Mouse (Mus musculus): Measurements from ENCODE around the gene Milr1. TPM values are rescaled to one million over a fixed set of nuclear protein-coding genes. Genes with fewer than 3 reads are reported as not detected.
A peak's percentile ranks its signal among the peaks of the same experiment; 100 is the strongest.
"Not testable (repeated sequence)": the region's sequence is repeated elsewhere in the genome, so short reads cannot be mapped to it uniquely, and the experiment has no call there.

The Milr1 gene
- polyA plus RNA-seq, 1 experiment from 2014 or later, result 0.51 TPM

DNA sequence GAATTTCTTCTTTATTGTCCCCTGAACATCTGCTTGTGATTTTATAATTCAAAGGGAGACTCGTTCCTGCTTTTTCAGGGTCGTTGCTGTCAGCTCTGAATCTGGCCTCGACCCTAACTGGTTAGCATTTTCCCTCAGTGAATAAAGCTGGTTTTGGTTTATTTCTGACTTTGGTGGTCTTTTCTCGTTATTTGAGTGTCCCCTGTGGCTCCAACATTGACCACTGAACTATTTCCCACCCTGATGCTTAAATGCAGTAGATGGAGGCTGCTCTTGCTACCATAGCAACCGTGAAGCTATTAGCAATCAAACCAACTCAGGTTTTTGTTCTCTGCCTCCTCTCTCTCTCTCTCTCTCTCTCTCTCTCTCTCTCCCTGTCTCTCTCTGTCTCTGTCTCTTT, 23.1 kb upstream of the Milr1 start:
- WGBS, result 22% methylated on average over 5 of the region's 5 CpGs
- H3K36me3 ChIP-seq (ENCODE audit: control insufficient read depth, insufficient read depth, low read length), result no peaks in the 10 kb centered on the region

DNA sequence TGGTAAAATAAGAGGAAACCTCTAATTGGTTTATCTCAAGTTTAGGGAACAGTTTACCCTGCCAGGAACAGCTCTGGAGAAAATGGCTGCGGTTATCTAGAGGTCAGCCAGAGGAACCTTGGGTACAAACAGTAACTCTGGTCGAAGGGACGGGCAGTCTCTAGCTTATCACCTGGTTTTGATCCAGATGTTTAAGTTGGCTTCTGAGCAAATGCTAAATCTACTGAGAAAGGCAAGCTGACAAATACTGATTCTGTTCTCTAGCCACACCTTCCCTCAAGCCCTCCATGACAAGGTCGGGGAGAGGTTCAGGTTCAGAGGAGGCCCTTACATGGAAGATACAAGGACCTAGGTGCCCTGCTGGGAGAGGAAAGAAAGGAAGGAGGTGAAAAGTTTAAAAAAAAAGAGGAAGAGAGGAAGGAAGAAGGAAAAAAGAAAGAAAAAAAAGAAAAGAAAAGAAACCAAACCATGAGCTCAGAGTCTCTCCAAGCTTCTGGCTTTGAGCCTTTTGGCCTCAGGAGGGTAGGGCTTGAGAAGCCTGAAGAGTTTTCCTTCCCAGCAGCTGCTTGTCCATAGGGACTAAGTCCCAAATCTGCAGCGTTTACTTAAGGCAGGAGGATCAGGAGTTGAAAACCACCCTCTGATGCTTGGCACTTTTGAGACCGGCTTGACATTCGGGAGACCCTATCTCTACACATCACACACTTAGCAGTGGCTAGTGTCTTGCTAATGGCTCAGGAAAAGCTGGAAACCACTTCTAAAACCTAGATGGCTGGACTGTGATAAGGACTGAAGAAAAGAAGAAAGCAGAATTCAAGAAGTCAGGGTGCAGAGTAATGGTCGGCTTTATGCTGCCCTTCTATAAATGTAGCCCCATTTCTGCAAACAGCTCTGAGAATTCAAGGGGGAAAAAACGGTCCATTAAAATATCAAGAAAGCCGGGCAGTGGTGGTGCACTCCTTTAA, 22.3 kb upstream of the Milr1 start:
- ATAC-seq (ENCODE audit: low read depth), result no peak
- no peak overlapping the region for H3K9ac ChIP-seq (replicated peaks; ENCODE audit: low read depth, low read length)
- no peaks in the 10 kb centered on the region for H3K4me1 ChIP-seq (ENCODE audit: control insufficient read depth, insufficient read depth, low read length)
- no peaks in the 10 kb centered on the region for H3K36me3 ChIP-seq (ENCODE audit: control insufficient read depth, insufficient read depth, low read length)
- no peaks in the 10 kb centered on the region for H3K9me3 ChIP-seq (ENCODE audit: control insufficient read depth, low read length)
- no peak overlapping the region for H3K4me3 ChIP-seq (ENCODE audit: low read depth, low read length)
- no peak overlapping the region for H3K27ac ChIP-seq (ENCODE audit: low read depth, low read length)
- H3K27me3 ChIP-seq (ENCODE audit: control insufficient read depth, insufficient read depth, low read length), result no peaks in the 10 kb centered on the region
- 81% methylated on average over 10 of the region's 10 CpGs for WGBS
- H3K4me2 ChIP-seq (ENCODE audit: low read depth, low read length), result no peak overlapping the region

More for the DNA sequence above, 23.1 kb upstream of the Milr1 start:
- H3K27me3 ChIP-seq (ENCODE audit: control insufficient read depth, insufficient read depth, low read length), result no peaks in the 10 kb centered on the region
- no peaks in the 10 kb centered on the region for H3K9me3 ChIP-seq (ENCODE audit: control insufficient read depth, low read length)
- no peak for ATAC-seq (ENCODE audit: low read depth)
- no peak overlapping the region for H3K27ac ChIP-seq (ENCODE audit: low read depth, low read length)
- no peak overlapping the region for H3K4me3 ChIP-seq (ENCODE audit: low read depth, low read length)
- no peak overlapping the region for H3K9ac ChIP-seq (replicated peaks; ENCODE audit: low read depth, low read length)
- no peaks in the 10 kb centered on the region for H3K4me1 ChIP-seq (ENCODE audit: control insufficient read depth, insufficient read depth, low read length)
- no peak overlapping the region for H3K4me2 ChIP-seq (ENCODE audit: low read depth, low read length)

DNA sequence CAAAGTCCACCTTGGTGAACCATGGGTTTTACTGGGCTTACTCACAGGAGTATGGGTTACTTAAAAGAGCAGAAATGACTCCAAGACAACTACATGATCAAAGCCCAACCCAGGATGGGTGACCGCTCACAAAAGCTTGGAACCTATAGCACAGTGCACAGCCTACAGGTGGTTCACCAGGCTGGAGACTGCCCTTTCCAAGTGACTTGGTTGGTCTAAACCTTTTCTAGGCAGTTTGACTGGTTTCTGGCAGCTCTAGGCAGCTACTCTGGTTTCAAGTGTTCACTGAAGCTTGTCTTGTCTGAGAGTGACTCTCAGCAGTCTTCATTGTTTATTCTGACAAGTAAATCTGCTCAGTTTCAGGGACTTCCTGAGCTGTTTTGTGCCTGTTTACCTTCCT, 21.4 kb upstream of the Milr1 start:
- no peak overlapping the region for H3K4me2 ChIP-seq (ENCODE audit: low read depth, low read length)
- H3K4me3 ChIP-seq (ENCODE audit: low read depth, low read length), result no peak overlapping the region
- no peaks in the 10 kb centered on the region for H3K4me1 ChIP-seq (ENCODE audit: control insufficient read depth, insufficient read depth, low read length)
- no peaks in the 10 kb centered on the region for H3K27me3 ChIP-seq (ENCODE audit: control insufficient read depth, insufficient read depth, low read length)
- no peaks in the 10 kb centered on the region for H3K9me3 ChIP-seq (ENCODE audit: control insufficient read depth, low read length)
- H3K27ac ChIP-seq (ENCODE audit: low read depth, low read length), result no peak overlapping the region
- no peaks in the 10 kb centered on the region for H3K36me3 ChIP-seq (ENCODE audit: control insufficient read depth, insufficient read depth, low read length)
- no peak overlapping the region for H3K9ac ChIP-seq (replicated peaks; ENCODE audit: low read depth, low read length)
- WGBS, result 100% methylated on average over 1 of the region's 1 CpGs
- no peak for ATAC-seq (ENCODE audit: low read depth)

DNA sequence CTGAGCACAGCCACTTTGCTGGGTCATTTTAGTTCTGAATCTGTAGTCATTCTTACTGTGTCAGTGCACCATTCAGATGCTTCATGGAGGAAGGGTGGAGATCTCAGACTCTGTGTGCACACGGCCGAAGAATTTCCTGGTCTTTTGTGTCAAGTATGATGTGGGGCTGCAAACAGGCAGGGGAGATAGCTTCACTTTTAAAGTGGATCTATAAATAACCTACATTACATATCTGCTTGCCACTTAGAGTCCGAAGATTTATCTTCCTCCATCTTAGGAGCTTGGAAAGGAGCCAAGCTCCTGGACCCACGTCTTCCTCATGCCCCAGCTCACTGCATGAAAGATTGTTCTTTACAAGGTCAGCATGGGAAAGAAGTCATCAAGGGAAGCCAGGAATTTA, 20.3 kb upstream of the Milr1 start:
- no peak overlapping the region for H3K9ac ChIP-seq (replicated peaks; ENCODE audit: low read depth, low read length)
- H3K4me3 ChIP-seq (ENCODE audit: low read depth, low read length), result no peak overlapping the region
- no peaks in the 10 kb centered on the region for H3K36me3 ChIP-seq (ENCODE audit: control insufficient read depth, insufficient read depth, low read length)
- no peaks in the 10 kb centered on the region for H3K27me3 ChIP-seq (ENCODE audit: control insufficient read depth, insufficient read depth, low read length)
- WGBS, result 69% methylated on average over 4 of the region's 4 CpGs
- no peak for ATAC-seq (ENCODE audit: low read depth)
- H3K9me3 ChIP-seq (ENCODE audit: control insufficient read depth, low read length), result no peaks in the 10 kb centered on the region
- no peak overlapping the region for H3K4me2 ChIP-seq (ENCODE audit: low read depth, low read length)
- H3K4me1 ChIP-seq (ENCODE audit: control insufficient read depth, insufficient read depth, low read length), result no peaks in the 10 kb centered on the region
- no peak overlapping the region for H3K27ac ChIP-seq (ENCODE audit: low read depth, low read length)

DNA sequence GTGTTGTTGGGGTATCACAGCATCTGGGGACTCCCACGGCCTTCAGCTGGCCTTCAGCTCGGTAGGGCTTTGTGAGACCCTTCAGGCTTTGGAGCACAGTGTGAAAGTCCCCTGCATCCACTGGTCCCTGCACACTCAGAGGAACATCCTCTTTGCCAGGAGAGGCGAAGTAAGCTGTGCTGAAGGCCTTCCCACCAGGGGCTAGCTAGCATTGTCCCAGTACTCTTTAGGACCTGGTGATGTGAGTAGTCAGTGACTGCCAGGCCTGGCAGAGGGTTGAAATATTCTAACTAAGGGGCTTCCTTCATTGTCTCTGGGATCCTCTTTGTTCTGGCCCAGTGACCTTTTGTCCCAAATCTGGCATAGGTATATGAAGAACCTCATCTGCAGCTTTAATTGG, 14.4 kb upstream of the Milr1 start:
- no peak for ATAC-seq (ENCODE audit: low read depth)
- no peak overlapping the region for H3K4me2 ChIP-seq (ENCODE audit: low read depth, low read length)
- H3K4me1 ChIP-seq (ENCODE audit: control insufficient read depth, insufficient read depth, low read length), result peaks cover 7% of the 10 kb centered on the region
- H3K4me3 ChIP-seq (ENCODE audit: low read depth, low read length), result no peak overlapping the region
- 65% methylated on average over 3 of the region's 3 CpGs for WGBS
- no peak overlapping the region for H3K9ac ChIP-seq (replicated peaks; ENCODE audit: low read depth, low read length)
- H3K27me3 ChIP-seq (ENCODE audit: control insufficient read depth, insufficient read depth, low read length), result no peaks in the 10 kb centered on the region
- no peaks in the 10 kb centered on the region for H3K36me3 ChIP-seq (ENCODE audit: control insufficient read depth, insufficient read depth, low read length)
- no peaks in the 10 kb centered on the region for H3K9me3 ChIP-seq (ENCODE audit: control insufficient read depth, low read length)
- peak overlapping the region; percentile 22; the same call in 1 of the 2 replicates for H3K27ac ChIP-seq (ENCODE audit: low read depth, low read length)

DNA sequence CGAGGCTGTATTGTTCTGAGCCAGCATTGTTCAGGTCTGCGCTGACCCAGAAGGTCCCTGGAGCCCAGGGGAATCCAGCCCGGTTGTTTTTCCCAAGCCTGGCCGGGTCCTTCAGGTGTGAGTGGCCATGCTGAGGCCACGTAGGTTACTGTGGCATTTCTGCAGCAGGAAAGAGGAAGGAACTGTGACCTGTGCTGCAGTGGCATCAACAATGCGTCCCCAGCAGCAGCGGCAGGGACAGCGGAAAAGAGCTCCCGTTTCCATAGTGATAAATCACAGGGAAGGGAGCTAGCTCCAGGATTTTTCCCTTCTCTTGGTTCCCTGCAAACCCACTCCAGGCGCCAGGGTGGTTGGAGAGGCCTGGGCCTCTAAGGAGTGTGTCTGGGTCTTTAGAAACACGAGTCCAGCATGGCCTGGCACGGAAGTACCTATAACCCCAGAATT, 13.8 kb upstream of the Milr1 start:
- Histone ChIP-seq H3K36me3 (ENCODE audit: control insufficient read depth, insufficient read depth, low read length) (no peaks in the 10 kb centered on the region), H3K27ac (ENCODE audit: low read depth, low read length) (peak overlapping the region; percentile 24; the same call in 1 of the 2 replicates), H3K9me3 (ENCODE audit: control insufficient read depth, low read length) (no peaks in the 10 kb centered on the region), H3K27me3 (ENCODE audit: control insufficient read depth, insufficient read depth, low read length) (no peaks in the 10 kb centered on the region), H3K4me3 (ENCODE audit: low read depth, low read length) (no peak overlapping the region), H3K9ac (replicated peaks; ENCODE audit: low read depth, low read length) (peak overlapping the region; percentile 44; the same call in 1 of the 2 replicates), H3K4me1 (ENCODE audit: control insufficient read depth, insufficient read depth, low read length) (peaks cover 7% of the 10 kb centered on the region), H3K4me2 (ENCODE audit: low read depth, low read length) (no peak overlapping the region)
- ATAC-seq (ENCODE audit: low read depth), result peak; percentile 54; the same call in 1 of the 2 replicates
- 11% methylated on average over 11 of the region's 12 CpGs for WGBS

DNA sequence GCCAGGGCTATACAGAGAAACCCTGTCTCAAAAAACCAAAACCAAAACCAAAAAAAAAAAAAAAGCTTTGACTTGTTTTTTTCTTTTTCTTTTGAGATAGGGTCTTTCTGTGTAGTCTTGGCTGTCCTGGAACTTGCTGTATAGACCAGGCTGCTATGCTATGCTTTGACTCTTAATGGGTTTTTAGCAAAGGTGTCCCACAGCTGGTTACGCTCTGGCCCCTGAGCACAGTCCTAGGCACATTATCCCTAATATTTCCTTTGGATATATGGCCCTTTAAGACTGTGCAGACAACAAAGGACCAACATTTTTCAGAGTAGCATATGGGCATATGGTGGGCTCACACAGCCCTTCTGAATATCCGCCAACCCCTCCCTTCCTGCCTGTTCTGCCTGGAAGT, 11.9 kb upstream of the Milr1 start:
- Histone ChIP-seq H3K36me3 (ENCODE audit: control insufficient read depth, insufficient read depth, low read length) (no peaks in the 10 kb centered on the region), H3K27ac (ENCODE audit: low read depth, low read length) (no peak overlapping the region), H3K4me1 (ENCODE audit: control insufficient read depth, insufficient read depth, low read length) (peaks cover 7% of the 10 kb centered on the region), H3K4me2 (ENCODE audit: low read depth, low read length) (no peak overlapping the region), H3K27me3 (ENCODE audit: control insufficient read depth, insufficient read depth, low read length) (no peaks in the 10 kb centered on the region), H3K4me3 (ENCODE audit: low read depth, low read length) (no peak overlapping the region), H3K9me3 (ENCODE audit: control insufficient read depth, low read length) (no peaks in the 10 kb centered on the region), H3K9ac (replicated peaks; ENCODE audit: low read depth, low read length) (no peak overlapping the region)
- WGBS, result 92% methylated on average over 2 of the region's 2 CpGs
- no peak for ATAC-seq (ENCODE audit: low read depth)

DNA sequence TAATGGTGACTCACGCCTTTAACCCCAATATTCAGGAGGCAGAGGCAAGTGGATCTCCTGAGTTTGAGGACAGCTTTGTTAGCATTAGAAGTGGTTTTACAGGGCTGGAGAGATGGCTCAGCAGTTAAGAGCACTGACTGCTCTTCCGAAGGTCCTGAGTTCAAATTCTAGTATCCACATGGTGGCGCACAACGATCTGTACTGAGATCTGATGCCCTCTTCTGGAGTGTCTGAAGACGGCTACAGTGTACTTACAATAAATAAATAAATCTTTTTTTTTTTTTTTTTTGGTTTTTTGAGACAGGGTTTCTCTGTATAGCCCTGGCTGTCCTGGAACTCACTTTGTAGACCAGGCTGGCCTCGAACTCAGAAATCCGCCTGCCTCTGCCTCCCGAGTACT, 10.3 kb upstream of the Milr1 start:
- H3K27me3 ChIP-seq (ENCODE audit: control insufficient read depth, insufficient read depth, low read length), result not testable (repeated sequence)

DNA sequence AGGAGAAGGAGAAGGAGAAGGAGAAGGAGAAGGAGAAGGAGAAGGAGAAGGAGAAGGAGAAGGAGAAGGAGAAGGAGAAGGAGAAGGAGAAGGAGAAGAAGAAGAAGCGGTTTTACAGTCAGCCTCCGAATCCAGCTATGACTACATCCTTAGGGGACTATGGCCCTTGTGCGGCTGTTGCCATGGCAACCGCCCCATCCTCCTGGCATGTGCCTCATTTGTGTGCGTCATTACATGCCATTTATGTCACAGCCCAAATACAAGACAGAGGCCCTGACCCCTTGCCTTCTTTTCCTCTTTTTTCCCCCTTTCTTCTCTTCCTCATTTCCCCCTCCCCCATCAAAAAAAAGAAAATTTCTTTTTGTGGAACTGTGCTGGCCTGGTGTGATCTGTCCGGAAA, 9.8 kb upstream of the Milr1 start:
- H3K27me3 ChIP-seq (ENCODE audit: control insufficient read depth, insufficient read depth, low read length), result no peaks in the 10 kb centered on the region
- no peaks in the 10 kb centered on the region for H3K36me3 ChIP-seq (ENCODE audit: control insufficient read depth, insufficient read depth, low read length)
- no peaks in the 10 kb centered on the region for H3K9me3 ChIP-seq (ENCODE audit: control insufficient read depth, low read length)
- H3K4me3 ChIP-seq (ENCODE audit: low read depth, low read length), result no peak overlapping the region
- 25% methylated on average over 6 of the region's 6 CpGs for WGBS
- no peak for ATAC-seq (ENCODE audit: low read depth)
- H3K27ac ChIP-seq (ENCODE audit: low read depth, low read length), result no peak overlapping the region
- no peak overlapping the region for H3K9ac ChIP-seq (replicated peaks; ENCODE audit: low read depth, low read length)
- no peak overlapping the region for H3K4me2 ChIP-seq (ENCODE audit: low read depth, low read length)
- H3K4me1 ChIP-seq (ENCODE audit: control insufficient read depth, insufficient read depth, low read length), result peaks cover 7% of the 10 kb centered on the region

More for the DNA sequence above, 10.3 kb upstream of the Milr1 start:
- H3K9me3 ChIP-seq (ENCODE audit: control insufficient read depth, low read length); H3K9ac ChIP-seq (replicated peaks; ENCODE audit: low read depth, low read length); H3K27ac ChIP-seq (ENCODE audit: low read depth, low read length); H3K4me2 ChIP-seq (ENCODE audit: low read depth, low read length); H3K4me3 ChIP-seq (ENCODE audit: low read depth, low read length); H3K4me1 ChIP-seq (ENCODE audit: control insufficient read depth, insufficient read depth, low read length); ATAC-seq (ENCODE audit: low read depth); H3K36me3 ChIP-seq (ENCODE audit: control insufficient read depth, insufficient read depth, low read length): not testable (repeated sequence)
- 93% methylated on average over 5 of the region's 8 CpGs for WGBS

Measured in neural tube, embryonic 14.5 days (tissue).